Comparison of ENCODE assay signal across 20 mouse cellular contexts in genomic region chr1:63130883-63131282, GRCm38 (mm10). TPM values are rescaled to one million over a fixed set of nuclear protein-coding genes. Genes with fewer than 3 reads are reported as not detected.
DNase-seq lines count a peak whose midpoint lies in the region; ATAC-seq and TF ChIP-seq lines count a peak whose summit lies in the region.
"Had no signal": no experiment of that assay in that cellular context is flagged by ENCODE, and none has a peak within 500 bp of the region (broad histone marks: within the 10 kb centered on the region; RNA-seq: fewer than 3 reads in every experiment).

No protein-coding gene starts in this region.

- peaks cover 4% of the 10 kb centered on the region; the same call in 1 of the 2 replicates for H3K36me3 ChIP-seq in liver, embryonic 11.5 days (ENCODE audit: control insufficient read depth, insufficient read depth, low read length)
- peaks cover 10% of the 10 kb centered on the region; the same call in 1 of the 2 replicates for H3K36me3 ChIP-seq in liver, embryonic 12.5 days
- H3K36me3 ChIP-seq in forebrain, embryonic 16.5 days (ENCODE audit: control insufficient read depth, insufficient read depth): no peaks in the 10 kb centered on the region

- H3K4me2 ChIP-seq in liver, embryonic 11.5 days: peak overlapping the region; percentile 76; the same call in 1 of the 2 replicates
- no peak overlapping the region for H3K4me2 ChIP-seq in liver, embryonic 12.5 days
- H3K4me2 ChIP-seq in forebrain, embryonic 16.5 days (ENCODE audit: low read length): no peak overlapping the region

- ATAC-seq in liver, embryonic 11.5 days (replicated peaks; ENCODE audit: low FRiP score): no peak
- no peak for ATAC-seq in liver, embryonic 12.5 days
- peak; percentile 35 for ATAC-seq in megakaryocyte progenitor cell, adult 5-6 weeks (replicated peaks; ENCODE audit: poor library complexity)
- ATAC-seq in forebrain, embryonic 16.5 days: no peak

- no peaks in the 10 kb centered on the region for H3K9me3 ChIP-seq in liver, embryonic 11.5 days (ENCODE audit: control insufficient read depth, low read length)
- no peaks in the 10 kb centered on the region for H3K9me3 ChIP-seq in liver, embryonic 12.5 days (replicated peaks)
- H3K9me3 ChIP-seq in forebrain, embryonic 16.5 days (ENCODE audit: control insufficient read depth, low read length): no peaks in the 10 kb centered on the region
- H3K9me3 ChIP-seq: forebrain, embryonic 13.5 days; G1E; heart, embryonic 10.5 days; hindbrain, embryonic 13.5 days had no signal

- no peak overlapping the region for H3K27ac ChIP-seq in liver, embryonic 11.5 days (ENCODE audit: low read depth, low read length)
- H3K27ac ChIP-seq in bone marrow, adult 2 months (ENCODE audit: control insufficient read depth, insufficient read depth, low read depth, low read length, poor library complexity): peak overlapping the region; percentile 74
- H3K27ac ChIP-seq in liver, embryonic 12.5 days: 0 out of 2 replicates have a peak overlapping the region, but pooled peaks have one; percentile 5
- H3K27ac ChIP-seq in forebrain, embryonic 16.5 days (ENCODE audit: low read length): no peak overlapping the region
- H3K27ac ChIP-seq: forebrain, embryonic 13.5 days; hindbrain, embryonic 13.5 days; hindbrain, postnatal 0 days had no signal

- no peak overlapping the region for H3K9ac ChIP-seq in liver, embryonic 11.5 days (ENCODE audit: low read depth, low read length)
- H3K9ac ChIP-seq in liver, embryonic 12.5 days: no peak overlapping the region
- no peak overlapping the region for H3K9ac ChIP-seq in forebrain, embryonic 16.5 days (replicated peaks; ENCODE audit: low read depth, low read length)
- H3K9ac ChIP-seq: forebrain, embryonic 13.5 days; hindbrain, embryonic 13.5 days had no signal

- TF ChIP-seq POLR2A in bone marrow, adult 2 months (IDR thresholded peaks at IDR 0.05; ENCODE audit: borderline replicate concordance, control insufficient read depth, low read depth, low read length): no peak

- no peak overlapping the region for H3K4me3 ChIP-seq in liver, embryonic 11.5 days (ENCODE audit: low read depth, low read length)
- no peak overlapping the region for H3K4me3 ChIP-seq in bone marrow, adult 2 months (replicated peaks; ENCODE audit: control insufficient read depth, low read depth, low read length)
- H3K4me3 ChIP-seq in liver, embryonic 12.5 days: no peak overlapping the region
- H3K4me3 ChIP-seq in forebrain, embryonic 16.5 days (replicated peaks; ENCODE audit: low read length): no peak overlapping the region

- H3K27me3 ChIP-seq in liver, embryonic 11.5 days (replicated peaks; ENCODE audit: control insufficient read depth, insufficient read depth, low read length): no peaks in the 10 kb centered on the region
- H3K27me3 ChIP-seq in liver, embryonic 12.5 days (replicated peaks): no peaks in the 10 kb centered on the region
- no peaks in the 10 kb centered on the region for H3K27me3 ChIP-seq in forebrain, embryonic 16.5 days (replicated peaks; ENCODE audit: control insufficient read depth, insufficient read depth, low read length)
- H3K27me3 ChIP-seq: CH12.LX; forebrain, embryonic 13.5 days; hindbrain, embryonic 13.5 days had no signal

- DNase-seq in liver, embryonic 11.5 days (ENCODE audit: low spot score): no peak
- DNase-seq in liver: no peak
- no peak for DNase-seq in spleen, postnatal 4 days (ENCODE audit: low spot score in 2 of 2)
- DNase-seq in kidney, adult 11 months: no peak
- DNase-seq: adrenal gland, postnatal 10 days; cerebellum, adult 9-10 months; cerebellum, postnatal 25 days; gastrocnemius, postnatal 36 days; heart, adult 18-20 months; heart, postnatal 10 days had no signal

- 79% methylated on average over 2 of the region's 2 CpGs for WGBS in liver, embryonic 11.5 days
- 15% methylated on average over 2 of the region's 2 CpGs for WGBS in bone marrow, adult 2 months
- WGBS in liver, embryonic 12.5 days (ENCODE audit: insufficient replicate concordance): 28% methylated on average over 2 of the region's 2 CpGs
- 87% methylated on average over 2 of the region's 2 CpGs for WGBS in forebrain, embryonic 16.5 days

- TF ChIP-seq CTCF in bone marrow, adult 2 months (IDR thresholded peaks at IDR 0.05; ENCODE audit: control insufficient read depth, insufficient read depth, low read length): no peak

- H3K4me1 ChIP-seq in liver, embryonic 11.5 days (replicated peaks; ENCODE audit: control insufficient read depth, insufficient read depth, low read length): peaks cover 11% of the 10 kb centered on the region
- peaks cover 7% of the 10 kb centered on the region; the same call in 1 of the 2 replicates for H3K4me1 ChIP-seq in bone marrow, adult 2 months (ENCODE audit: control insufficient read depth, insufficient read depth, low read length)
- peaks cover 24% of the 10 kb centered on the region for H3K4me1 ChIP-seq in liver, embryonic 12.5 days
- H3K4me1 ChIP-seq in forebrain, embryonic 16.5 days (replicated peaks; ENCODE audit: control insufficient read depth, insufficient read depth, low read length): peaks cover 3% of the 10 kb centered on the region; the same call in 1 of the 2 replicates

RNA-seq across cellular contexts. Expression of gene Ino80d, which starts 16.4 kb away (rescaled TPM):
- polyA plus RNA-seq in liver, embryonic 11.5 days (2014; fragmentation: Nextera tagmentation; extraction: Ambion mirVana): 8.5 and 10.6 TPM in 2 replicates
- 17.8 and 33.3 TPM in 2 replicates for polyA plus RNA-seq in bone marrow, adult 2 months (2011; ENCODE audit: insufficient read depth, insufficient read length, low replicate concordance, missing spikeins)
- polyA plus RNA-seq in liver, embryonic 12.5 days (2016; fragmentation: Nextera tagmentation; extraction: Ambion mirVana): 7.1 and 7.2 TPM in 2 replicates
- total RNA-seq in megakaryocyte progenitor cell, adult 5-6 weeks (2015): 59.3 and 66.1 TPM in 2 replicates
- 19.9 and 23.9 TPM in 2 replicates for total RNA-seq in megakaryocyte progenitor cell, adult 5-6 weeks (2017)
- 9.0 and 10.5 TPM in 2 replicates for polyA plus RNA-seq in forebrain, embryonic 16.5 days (2015; fragmentation: Nextera tagmentation; extraction: Ambion mirVana)

RNA-seq across cellular contexts. Expression of gene Eef1b2, which starts 45.7 kb away (rescaled TPM):
- 694 and 775 TPM in 2 replicates for polyA plus RNA-seq in liver, embryonic 11.5 days (2014; fragmentation: Nextera tagmentation; extraction: Ambion mirVana)
- 680 and 906 TPM in 2 replicates for polyA plus RNA-seq in bone marrow, adult 2 months (2011; ENCODE audit: insufficient read depth, insufficient read length, low replicate concordance, missing spikeins)
- polyA plus RNA-seq in liver, embryonic 12.5 days (2016; fragmentation: Nextera tagmentation; extraction: Ambion mirVana): 388 and 395 TPM in 2 replicates
- total RNA-seq in megakaryocyte progenitor cell, adult 5-6 weeks (2015): 1,640 and 1,755 TPM in 2 replicates
- total RNA-seq in megakaryocyte progenitor cell, adult 5-6 weeks (2017): 3,229 and 3,450 TPM in 2 replicates
- 423 and 472 TPM in 2 replicates for polyA plus RNA-seq in forebrain, embryonic 16.5 days (2015; fragmentation: Nextera tagmentation; extraction: Ambion mirVana)

RNA-seq across cellular contexts. Expression of gene Ndufs1, which starts 45.8 kb away (rescaled TPM):
- 184 and 197 TPM in 2 replicates for polyA plus RNA-seq in liver, embryonic 11.5 days (2014; fragmentation: Nextera tagmentation; extraction: Ambion mirVana)
- 39.8 and 47.0 TPM in 2 replicates for polyA plus RNA-seq in bone marrow, adult 2 months (2011; ENCODE audit: insufficient read depth, insufficient read length, low replicate concordance, missing spikeins)
- polyA plus RNA-seq in liver, embryonic 12.5 days (2016; fragmentation: Nextera tagmentation; extraction: Ambion mirVana): 133 and 137 TPM in 2 replicates
- total RNA-seq in megakaryocyte progenitor cell, adult 5-6 weeks (2015): 135 and 150 TPM in 2 replicates
- total RNA-seq in megakaryocyte progenitor cell, adult 5-6 weeks (2017): 147 and 172 TPM in 2 replicates
- polyA plus RNA-seq in forebrain, embryonic 16.5 days (2015; fragmentation: Nextera tagmentation; extraction: Ambion mirVana): 125 and 128 TPM in 2 replicates

Comparison
In these comparisons a context has a peak if more than half of its experiments do, and no peak if none do; other contexts are left out.
1. H3K27ac ChIP-seq: peak in bone marrow, adult 2 months (single experiment) and liver, embryonic 12.5 days (single experiment); none in liver, embryonic 11.5 days (single experiment) and forebrain, embryonic 16.5 days (single experiment).